Mouse (Mus musculus) colon, adult 2 months (tissue): ENCODE measurements around the gene Gpr87. TPM values are rescaled to one million over a fixed set of nuclear protein-coding genes. Genes with fewer than 3 reads are reported as not detected.

Experiments used
- polyA plus RNA-seq: library from polyadenylated mRNA; depleted of rRNA; stranded (reverse); fragments of >200 nt; gene quantifications from 2 replicates; pipeline ENCODE4 v1.2.3, GENCODE M21; 2012; rRNA removed

Gene Gpr87
- polyA plus RNA-seq: not detected in 2 replicates

DNA sequence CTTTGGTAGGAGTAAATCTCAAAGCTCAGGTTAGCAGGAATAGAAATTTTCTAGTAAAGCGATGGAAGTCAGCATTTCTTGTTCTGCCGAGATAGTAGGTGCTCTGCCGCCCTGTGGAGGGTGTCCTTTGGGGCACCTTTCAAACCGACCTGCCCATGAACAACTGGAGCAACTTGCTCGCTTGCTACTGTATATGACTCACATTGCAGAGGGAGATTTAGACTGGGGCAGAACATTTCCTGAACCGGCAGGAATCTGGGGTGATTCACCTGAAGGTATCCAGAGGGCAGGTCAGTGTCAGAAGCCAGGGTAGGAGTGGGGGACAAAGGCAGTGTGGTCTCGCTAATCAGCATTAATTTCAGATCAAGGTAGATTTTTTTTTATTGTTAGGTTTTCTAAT lies at the start of gene Gpr87:
Gpr87 (minus strand) TSS at position 167 of the 400 bp plus-strand sequence.

GRCm38 (mm10) chr3:59210727-59211126 lies 15.8 kb upstream of the Gpr87 start, which contains the start of gene P2ry13:
Gene P2ry13, minus strand, starts transcription at chr3:59210882.

GRCm38 (mm10) chr3:59153424-59153823 lies 41.5 kb downstream of the Gpr87 start, which contains the start of gene P2ry14:
Gene P2ry14, minus strand, starts transcription at chr3:59153618.

Other genes starting within 250 kb of the Gpr87 start
- 1.5 and 1.6 TPM in 2 replicates for gene Med12l, start 189.3 kb downstream of the Gpr87 start, polyA plus RNA-seq
- 0.38 and 0.48 TPM in 2 replicates for gene Gpr171, start 93.3 kb downstream of the Gpr87 start, polyA plus RNA-seq
- 3.8 TPM in 2 replicates for gene P2ry14, start 41.5 kb downstream of the Gpr87 start, polyA plus RNA-seq
- 1.0 and 1.6 TPM in 2 replicates for gene P2ry13, start 15.8 kb upstream of the Gpr87 start, polyA plus RNA-seq
- 1.9 and 2.5 TPM in 2 replicates for gene P2ry12, start 67.8 kb upstream of the Gpr87 start, polyA plus RNA-seq
- 1.6 and 2.2 TPM in 2 replicates for gene Igsf10, start 149.3 kb upstream of the Gpr87 start, polyA plus RNA-seq